Mouse (Mus musculus) megakaryocyte-erythroid progenitor cell, adult 5 weeks (primary cell): Measurements from ENCODE around the gene Cdc37l1. TPM values are rescaled to one million over a fixed set of nuclear protein-coding genes. Genes with fewer than 3 reads are reported as not detected.

Experiments used
- polyA plus RNA-seq: library from polyadenylated mRNA; stranded (reverse); fragments of >175 nt; gene quantifications from 2 replicates; pipeline ENCODE4 v1.2.3, GENCODE M21; 2012

Cdc37l1 gene
- polyA plus RNA-seq = 3.0 TPM in 2 replicates

DNA sequence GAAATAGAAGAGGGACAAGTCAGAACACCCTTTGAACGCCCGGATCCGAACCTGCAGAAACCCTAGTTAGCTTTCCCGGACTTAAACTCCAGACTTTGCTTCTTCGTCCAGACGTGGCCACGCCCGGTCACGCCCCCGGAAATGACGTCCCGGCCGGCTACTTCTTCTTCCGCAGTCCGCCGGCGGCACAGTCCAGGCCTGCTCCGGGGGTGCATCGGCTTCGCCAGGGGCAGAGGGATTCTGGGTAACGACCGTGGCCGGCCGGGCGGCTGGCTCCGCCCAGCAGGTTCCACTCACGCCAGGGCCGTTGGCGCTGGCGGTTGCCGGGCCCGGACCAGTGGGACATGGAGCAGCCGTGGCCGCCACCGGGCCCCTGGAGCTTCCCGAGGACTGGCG is at the start of gene Cdc37l1:
TSS of gene Cdc37l1 (plus strand) at position 159 of the 396 bp plus-strand sequence.

DNA sequence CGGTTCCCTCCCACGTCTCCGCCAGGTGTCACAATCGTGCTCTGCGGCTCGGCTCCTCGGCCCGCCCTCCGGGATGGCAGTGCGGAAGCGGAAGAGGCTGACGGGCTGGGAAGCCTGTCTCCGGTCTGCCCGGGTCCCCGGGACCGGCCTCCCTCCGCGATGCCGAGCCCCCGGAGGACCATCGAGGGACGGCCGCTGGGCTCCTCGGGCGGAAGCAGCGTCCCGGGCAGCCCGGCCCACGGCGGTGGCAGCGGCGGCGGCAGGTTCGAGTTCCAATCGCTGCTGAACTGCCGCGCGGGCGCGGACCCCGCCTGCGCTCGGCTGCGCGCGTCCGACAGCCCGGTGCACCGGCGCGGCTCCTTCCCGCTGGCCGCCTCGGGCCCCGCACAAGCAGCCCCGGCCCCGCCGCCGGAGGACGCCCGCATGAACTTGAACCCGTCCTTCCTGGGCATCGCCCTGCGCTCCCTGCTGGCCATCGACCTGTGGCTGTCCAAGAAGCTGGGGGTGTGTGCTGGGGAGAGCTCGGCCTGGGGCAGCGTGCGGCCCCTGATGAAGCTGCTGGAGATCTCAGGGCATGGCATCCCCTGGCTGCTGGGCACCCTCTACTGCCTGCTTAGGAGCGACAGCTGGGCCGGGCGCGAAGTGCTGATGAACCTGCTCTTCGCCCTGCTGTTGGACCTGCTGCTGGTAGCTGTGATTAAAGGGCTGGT is 26.2 kb upstream of the Cdc37l1 start, which contains the start of gene Plpp6:
TSS of gene Plpp6 (plus strand) at position 112 of the 710 bp plus-strand sequence.

DNA sequence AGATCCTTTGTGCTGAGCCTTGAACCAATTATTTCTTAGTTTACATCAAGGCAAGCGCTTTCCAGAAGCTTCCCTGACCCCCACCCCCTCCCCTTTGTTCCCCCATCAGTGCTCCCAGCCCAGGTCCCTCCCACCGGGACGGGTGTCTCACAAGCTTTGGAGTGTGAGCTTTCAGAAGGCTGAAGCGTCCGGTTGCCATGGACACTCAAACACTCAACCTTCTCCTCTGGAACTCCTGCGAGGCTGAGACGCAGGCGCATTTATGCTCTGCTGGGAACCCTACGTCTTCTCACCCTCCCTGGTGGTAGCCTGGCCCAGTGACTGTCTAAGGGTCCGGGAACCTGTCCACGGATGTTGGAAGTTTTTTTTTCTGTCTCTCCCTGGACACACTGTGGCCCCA is 22.5 kb upstream of the Cdc37l1 start, which contains the start of gene 4430402I18Rik:
TSS of gene 4430402I18Rik (minus strand) at position 149 of the 400 bp plus-strand sequence.

DNA sequence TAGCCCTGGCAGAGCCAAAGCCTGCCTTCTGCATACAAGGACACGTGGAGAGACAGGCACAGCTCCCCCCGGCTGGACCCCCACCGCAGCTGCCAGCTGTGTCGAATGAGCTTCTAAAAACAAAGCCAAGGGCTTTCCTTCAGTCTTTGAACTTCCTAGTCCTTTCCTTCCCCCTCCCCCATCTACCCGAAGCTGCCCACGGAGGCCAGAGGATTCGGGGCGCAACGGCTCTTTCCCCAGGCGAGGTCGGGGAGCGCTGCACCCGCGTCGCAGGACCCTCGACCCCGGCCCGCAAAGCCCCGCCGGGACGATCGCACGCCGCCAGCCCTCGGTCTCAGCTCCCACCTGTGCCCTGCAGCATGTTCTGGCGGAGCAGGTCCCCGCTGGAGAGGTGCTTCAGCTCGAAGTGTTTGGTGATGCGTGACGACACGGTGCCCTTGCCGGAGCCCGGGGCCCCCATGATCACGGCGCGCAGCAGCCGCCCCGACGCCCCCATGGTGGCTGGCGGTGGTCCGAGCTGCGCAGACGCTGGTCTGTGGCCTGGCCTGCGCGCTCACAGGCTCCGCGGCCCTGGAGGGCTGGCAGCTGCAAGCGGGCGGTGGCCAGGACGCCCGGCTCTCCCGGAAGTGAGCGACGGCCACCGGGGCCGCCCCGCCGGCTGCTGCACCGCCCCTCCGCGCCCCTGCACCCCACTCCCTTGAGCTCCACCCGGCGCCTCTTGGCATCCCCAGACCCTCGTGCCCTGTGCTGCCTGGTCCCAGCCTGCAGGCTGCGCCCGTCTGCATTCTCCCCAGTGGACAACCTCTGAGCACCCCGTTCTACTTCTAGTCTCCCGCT is 57.4 kb downstream of the Cdc37l1 start, which contains the start of gene Ak3:
TSS of gene Ak3 (minus strand) at position 628 of the 837 bp plus-strand sequence.

Other genes starting within 250 kb of the Cdc37l1 start
- 0.02 TPM in 1 of 2 replicates, not detected in the other for gene Slc1a1, start 155.3 kb upstream of the Cdc37l1 start, polyA plus RNA-seq
- 6.0 and 6.6 TPM in 2 replicates for gene Plpp6, start 26.4 kb upstream of the Cdc37l1 start, polyA plus RNA-seq
- 0.25 TPM in 1 of 2 replicates, not detected in the other for gene 4430402I18Rik, start 22.6 kb upstream of the Cdc37l1 start, polyA plus RNA-seq
- 10.6 and 14.7 TPM in 2 replicates for gene Ak3, start 57.6 kb downstream of the Cdc37l1 start, polyA plus RNA-seq
- gene Rcl1, start 111.0 kb downstream of the Cdc37l1 start, polyA plus RNA-seq = 46.9 and 51.6 TPM in 2 replicates